Mouse (Mus musculus): ENCODE data around the gene Pnma1. TPM values are rescaled to one million over a fixed set of nuclear protein-coding genes. Genes with fewer than 3 reads are reported as not detected.

The Pnma1 gene
- polyA plus RNA-seq, 1 experiment from 2014 or later: 0.71 TPM

DNA sequence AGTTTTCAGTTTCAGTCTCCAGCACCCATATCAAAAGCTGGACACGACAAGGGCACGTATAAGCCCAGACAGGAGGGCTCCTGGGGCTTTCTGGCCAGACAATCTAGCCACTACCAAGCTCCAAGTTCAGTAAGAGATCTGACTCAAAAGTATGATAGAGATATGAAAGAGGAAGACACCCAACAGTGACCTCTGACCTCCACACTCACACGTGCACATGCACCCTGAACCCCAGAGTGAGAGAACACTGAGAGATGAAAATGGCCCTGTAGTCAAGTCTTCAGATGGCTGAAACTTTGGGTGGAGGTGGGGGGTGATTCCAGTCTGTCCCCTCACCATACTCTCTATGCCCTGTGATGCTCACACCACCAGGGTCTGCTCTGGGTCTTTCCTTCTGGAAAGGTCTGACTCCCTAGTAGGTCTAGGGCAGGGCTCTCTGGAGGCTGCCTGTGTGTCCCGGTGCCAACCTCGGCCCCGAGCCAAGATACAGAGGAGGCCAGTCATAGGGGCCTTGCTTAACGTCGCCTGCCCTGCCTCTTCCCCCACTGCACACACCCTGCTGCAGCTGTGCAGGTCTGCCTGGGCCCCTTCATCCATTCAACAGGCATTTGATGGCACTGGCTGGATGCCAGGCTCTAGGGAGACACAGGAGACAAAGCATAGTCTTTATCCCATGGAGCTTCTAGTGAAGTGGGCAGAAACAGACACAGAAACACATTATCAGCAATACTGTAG lies 32.6 kb upstream of the Pnma1 start:
- H3K4me2 ChIP-seq (ENCODE audit: low read depth, low read length): peak overlapping the region; percentile 31

GRCm38 (mm10) chr12:84180090-84180489 lies 31.8 kb upstream of the Pnma1 start:
- H3K27me3 ChIP-seq (ENCODE audit: control insufficient read depth, insufficient read depth, low read length): no peaks in the 10 kb centered on the region
- no peaks in the 10 kb centered on the region for H3K9me3 ChIP-seq (replicated peaks; ENCODE audit: control insufficient read depth, low read length)
- peak overlapping the region; percentile 47; the same call in 1 of the 2 replicates for H3K9ac ChIP-seq (ENCODE audit: low read length)
- ATAC-seq (ENCODE audit: insufficient read depth, low FRiP score): no peak
- peak overlapping the region; percentile 81 for H3K27ac ChIP-seq (ENCODE audit: low read length)
- H3K4me1 ChIP-seq (ENCODE audit: control insufficient read depth, insufficient read depth, low read length): peaks cover 73% of the 10 kb centered on the region
- no peaks in the 10 kb centered on the region for H3K36me3 ChIP-seq (ENCODE audit: control insufficient read depth, insufficient read depth, low read length)
- WGBS: 31% methylated on average over 3 of the region's 3 CpGs
- H3K4me3 ChIP-seq (replicated peaks; ENCODE audit: low read length): no peak overlapping the region
- peak overlapping the region; percentile 31; the same call in 1 of the 2 replicates for H3K4me2 ChIP-seq (ENCODE audit: low read depth, low read length)

More for the DNA sequence above, 32.6 kb upstream of the Pnma1 start:
- no peaks in the 10 kb centered on the region for H3K27me3 ChIP-seq (ENCODE audit: control insufficient read depth, insufficient read depth, low read length)
- H3K4me1 ChIP-seq (ENCODE audit: control insufficient read depth, insufficient read depth, low read length): peaks cover 74% of the 10 kb centered on the region
- no peaks in the 10 kb centered on the region for H3K9me3 ChIP-seq (replicated peaks; ENCODE audit: control insufficient read depth, low read length)
- 38% methylated on average over 8 of the region's 8 CpGs for WGBS
- peak overlapping the region; percentile 81 for H3K27ac ChIP-seq (ENCODE audit: low read length)
- H3K4me3 ChIP-seq (replicated peaks; ENCODE audit: low read length): no peak overlapping the region
- peak; percentile 89 for ATAC-seq (ENCODE audit: insufficient read depth, low FRiP score)
- H3K9ac ChIP-seq (ENCODE audit: low read length): peak overlapping the region; percentile 47
- H3K36me3 ChIP-seq (ENCODE audit: control insufficient read depth, insufficient read depth, low read length): no peaks in the 10 kb centered on the region

DNA sequence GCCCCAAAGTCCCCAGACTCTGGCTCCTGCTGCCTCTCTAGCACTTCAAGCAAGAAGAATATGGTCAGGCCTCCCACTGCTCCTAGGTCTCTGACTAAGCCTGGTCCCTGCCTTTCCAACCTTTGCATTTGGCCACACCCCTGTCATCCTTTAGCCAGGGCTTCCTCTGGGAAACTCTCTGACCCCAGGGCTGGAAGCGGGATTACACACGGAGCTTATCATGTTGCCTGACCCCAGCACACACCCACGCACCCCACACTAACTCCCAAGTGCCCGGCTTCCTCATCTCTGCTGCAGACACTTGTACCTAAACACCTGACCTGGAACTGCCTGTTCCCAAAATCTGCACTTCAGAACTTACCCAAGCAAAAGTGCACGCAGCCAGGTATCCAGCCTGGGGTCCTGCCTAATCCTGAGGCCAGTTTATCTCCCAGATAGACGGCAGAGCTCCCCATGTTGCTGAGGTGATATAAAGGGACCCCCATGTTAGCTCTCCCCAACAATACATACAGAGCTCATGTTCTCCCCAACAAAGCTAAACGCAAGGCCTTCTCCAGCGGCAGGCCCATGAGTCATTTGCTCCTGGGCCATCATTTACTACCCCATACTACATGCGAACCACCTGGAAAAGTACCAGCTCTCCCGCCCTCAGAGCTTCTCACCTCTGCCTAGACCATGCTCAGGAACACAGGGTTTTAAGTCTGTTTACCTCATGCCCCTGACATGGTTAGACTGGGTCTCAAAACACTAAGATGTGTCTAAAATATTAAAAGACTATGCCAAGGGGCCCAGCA lies 30.6 kb upstream of the Pnma1 start:
- 55% methylated on average over 10 of the region's 10 CpGs for WGBS
- Histone ChIP-seq H3K4me3 (replicated peaks; ENCODE audit: low read length) (no peak overlapping the region), H3K27me3 (ENCODE audit: control insufficient read depth, insufficient read depth, low read length) (no peaks in the 10 kb centered on the region), H3K36me3 (ENCODE audit: control insufficient read depth, insufficient read depth, low read length) (no peaks in the 10 kb centered on the region), H3K9ac (ENCODE audit: low read length) (peak overlapping the region; percentile 53), H3K4me1 (ENCODE audit: control insufficient read depth, insufficient read depth, low read length) (peaks cover 82% of the 10 kb centered on the region), H3K9me3 (replicated peaks; ENCODE audit: control insufficient read depth, low read length) (no peaks in the 10 kb centered on the region), H3K27ac (ENCODE audit: low read length) (peak overlapping the region; percentile 100), H3K4me2 (ENCODE audit: low read depth, low read length) (no peak overlapping the region)
- ATAC-seq (ENCODE audit: insufficient read depth, low FRiP score): no peak

DNA sequence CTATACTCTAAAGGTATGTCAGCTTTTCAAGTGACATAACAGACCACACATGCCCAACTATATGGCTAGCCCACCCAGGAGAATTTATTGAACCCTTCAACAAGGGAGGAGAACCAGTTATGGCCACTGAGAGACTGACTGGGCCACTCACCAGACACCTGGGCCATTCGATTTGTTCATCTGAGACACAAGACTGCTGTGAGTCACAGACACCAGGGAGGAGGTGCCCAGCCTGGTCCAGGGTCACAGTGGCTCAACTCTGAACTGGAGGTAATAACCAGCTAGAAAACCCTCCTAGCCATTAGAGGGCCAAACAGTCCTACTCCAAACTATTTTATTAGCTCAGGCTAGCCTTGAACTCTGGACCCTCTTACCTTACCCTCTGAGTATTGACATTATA lies 29.8 kb upstream of the Pnma1 start:
- Histone ChIP-seq H3K9me3 (replicated peaks; ENCODE audit: control insufficient read depth, low read length) (no peaks in the 10 kb centered on the region), H3K27ac (ENCODE audit: low read length) (peak overlapping the region; percentile 100), H3K27me3 (ENCODE audit: control insufficient read depth, insufficient read depth, low read length) (no peaks in the 10 kb centered on the region), H3K9ac (ENCODE audit: low read length) (no peak overlapping the region), H3K4me3 (replicated peaks; ENCODE audit: low read length) (no peak overlapping the region), H3K4me2 (ENCODE audit: low read depth, low read length) (no peak overlapping the region), H3K4me1 (ENCODE audit: control insufficient read depth, insufficient read depth, low read length) (peaks cover 90% of the 10 kb centered on the region), H3K36me3 (ENCODE audit: control insufficient read depth, insufficient read depth, low read length) (peaks cover 3% of the 10 kb centered on the region)
- ATAC-seq (ENCODE audit: insufficient read depth, low FRiP score): no peak
- WGBS: 56% methylated on average over 1 of the region's 1 CpGs

GRCm38 (mm10) chr12:84176886-84177765 lies 28.8 kb upstream of the Pnma1 start:
- Histone ChIP-seq H3K36me3 (ENCODE audit: control insufficient read depth, insufficient read depth, low read length) (peaks cover 10% of the 10 kb centered on the region), H3K27me3 (ENCODE audit: control insufficient read depth, insufficient read depth, low read length) (no peaks in the 10 kb centered on the region), H3K4me1 (ENCODE audit: control insufficient read depth, insufficient read depth, low read length) (peaks cover 92% of the 10 kb centered on the region), H3K27ac (ENCODE audit: low read length) (peak overlapping the region; percentile 100), H3K4me2 (ENCODE audit: low read depth, low read length) (peak overlapping the region; percentile 58), H3K4me3 (replicated peaks; ENCODE audit: low read length) (peak overlapping the region; percentile 45), H3K9ac (ENCODE audit: low read length) (peak overlapping the region; percentile 82), H3K9me3 (replicated peaks; ENCODE audit: control insufficient read depth, low read length) (no peaks in the 10 kb centered on the region)
- ATAC-seq (ENCODE audit: insufficient read depth, low FRiP score): no peak
- 34% methylated on average over 6 of the region's 6 CpGs for WGBS

DNA sequence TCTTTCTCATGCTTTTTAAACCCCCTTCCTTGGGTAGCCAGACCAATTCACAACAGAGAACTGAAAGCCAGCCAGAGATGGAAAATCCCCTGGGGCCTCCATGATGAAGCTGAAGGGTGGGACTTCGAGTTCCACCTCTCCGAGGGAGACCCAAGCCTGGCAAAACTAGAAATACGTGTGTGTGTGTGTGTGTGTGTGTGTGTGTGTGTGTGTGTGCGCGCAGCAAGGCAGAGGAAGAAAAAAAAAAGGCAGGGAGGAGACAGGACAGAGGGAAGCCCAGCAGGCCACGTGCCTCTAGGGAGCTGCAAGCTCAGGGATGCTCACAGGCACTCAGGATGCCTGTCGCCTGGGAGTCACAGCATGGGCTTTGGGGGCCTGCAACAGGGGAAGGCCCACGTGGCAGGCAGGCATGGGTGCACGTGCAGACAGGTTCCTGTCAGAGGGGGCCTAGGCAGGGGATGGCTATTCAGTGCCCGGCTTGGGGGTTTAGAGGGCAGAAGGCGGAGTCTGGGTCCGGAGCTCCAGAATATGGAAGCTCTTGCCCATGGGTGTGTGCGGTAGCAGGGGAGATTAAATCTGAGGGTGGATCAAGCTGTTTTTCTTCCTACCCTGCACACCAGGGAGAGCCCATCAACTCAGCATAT lies 28.0 kb upstream of the Pnma1 start:
- Histone ChIP-seq H3K9me3 (replicated peaks; ENCODE audit: control insufficient read depth, low read length) (no peaks in the 10 kb centered on the region), H3K36me3 (ENCODE audit: control insufficient read depth, insufficient read depth, low read length) (peaks cover 17% of the 10 kb centered on the region), H3K27ac (ENCODE audit: low read length) (peak overlapping the region; percentile 100), H3K4me1 (ENCODE audit: control insufficient read depth, insufficient read depth, low read length) (peaks cover 83% of the 10 kb centered on the region), H3K27me3 (ENCODE audit: control insufficient read depth, insufficient read depth, low read length) (no peaks in the 10 kb centered on the region), H3K4me3 (replicated peaks; ENCODE audit: low read length) (peak overlapping the region; percentile 45), H3K9ac (ENCODE audit: low read length) (peak overlapping the region; percentile 82), H3K4me2 (ENCODE audit: low read depth, low read length) (peak overlapping the region; percentile 58)
- WGBS: 7% methylated on average over 13 of the region's 13 CpGs
- ATAC-seq (ENCODE audit: insufficient read depth, low FRiP score): peak; percentile 5; the same call in 1 of the 2 replicates

- H3K27me3 ChIP-seq (ENCODE audit: control insufficient read depth, insufficient read depth, low read length): no peaks in the 10 kb centered on the region
- under 1% methylated on average over 20 of the region's 20 CpGs for WGBS
- H3K4me3 ChIP-seq (replicated peaks; ENCODE audit: low read length): peak overlapping the region; percentile 45
- H3K9me3 ChIP-seq (replicated peaks; ENCODE audit: control insufficient read depth, low read length): no peaks in the 10 kb centered on the region
- H3K4me1 ChIP-seq (ENCODE audit: control insufficient read depth, insufficient read depth, low read length): peaks cover 77% of the 10 kb centered on the region
- ATAC-seq (ENCODE audit: insufficient read depth, low FRiP score): peak; percentile 85
- H3K9ac ChIP-seq (ENCODE audit: low read length): peak overlapping the region; percentile 82
- peak overlapping the region; percentile 58 for H3K4me2 ChIP-seq (ENCODE audit: low read depth, low read length)
- peaks cover 20% of the 10 kb centered on the region for H3K36me3 ChIP-seq (ENCODE audit: control insufficient read depth, insufficient read depth, low read length)
- H3K27ac ChIP-seq (ENCODE audit: low read length): peak overlapping the region; percentile 100
Measured at GRCm38 (mm10) chr12:84175659-84176061, 27.4 kb upstream of the Pnma1 start.

DNA sequence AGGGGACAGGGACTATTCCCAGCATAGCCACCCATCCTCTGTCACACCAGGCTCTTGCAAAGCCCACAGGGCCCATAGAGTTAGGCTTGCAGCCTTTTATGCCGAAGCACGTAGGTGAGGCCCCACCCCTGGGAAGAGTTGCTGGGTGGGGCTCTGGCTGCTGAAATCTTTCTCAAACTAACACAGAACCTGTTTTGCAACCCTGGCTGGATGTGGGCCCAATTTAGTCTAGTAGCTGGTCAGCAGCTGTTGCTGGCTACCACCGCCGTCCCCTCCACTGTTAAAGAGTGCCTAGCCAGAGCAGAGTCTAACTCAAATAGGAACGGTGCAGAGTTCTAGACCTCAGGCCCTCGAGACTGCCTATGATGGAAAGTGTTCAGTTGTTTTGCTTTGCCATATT lies 26.6 kb upstream of the Pnma1 start:
- 46% methylated on average over 6 of the region's 6 CpGs for WGBS
- ATAC-seq (ENCODE audit: insufficient read depth, low FRiP score): peak; percentile 71

More for the DNA sequence above, 26.6 kb upstream of the Pnma1 start:
- Histone ChIP-seq H3K9ac (ENCODE audit: low read length) (peak overlapping the region; percentile 82), H3K27me3 (ENCODE audit: control insufficient read depth, insufficient read depth, low read length) (no peaks in the 10 kb centered on the region), H3K4me1 (ENCODE audit: control insufficient read depth, insufficient read depth, low read length) (peaks cover 69% of the 10 kb centered on the region), H3K27ac (ENCODE audit: low read length) (peak overlapping the region; percentile 100), H3K9me3 (replicated peaks; ENCODE audit: control insufficient read depth, low read length) (no peaks in the 10 kb centered on the region), H3K36me3 (ENCODE audit: control insufficient read depth, insufficient read depth, low read length) (peaks cover 20% of the 10 kb centered on the region), H3K4me2 (ENCODE audit: low read depth, low read length) (peak overlapping the region; percentile 58), H3K4me3 (replicated peaks; ENCODE audit: low read length) (peak overlapping the region; percentile 45)

All from stomach, embryonic 16.5 days (tissue).